Mouse (Mus musculus): Measurements from ENCODE around the gene Zfp970.
"Not testable (repeated sequence)": the region's sequence is repeated elsewhere in the genome, so short reads cannot be mapped to it uniquely, and the experiment has no call there.

Gene Zfp970

GRCm38 (mm10) chr2:177464676-177465075 lies at the start of gene Zfp970:
Gene Zfp970 (plus strand): TSS chr2:177464733.
- not testable (repeated sequence) for DNase-seq (ENCODE audit: low spot score in 2 of 2)

GRCm38 (mm10) chr2:177468222-177468621 lies 3.7 kb downstream of the Zfp970 start:
- DNase-seq (ENCODE audit: low spot score in 2 of 2) = not testable (repeated sequence)

- DNase-seq (ENCODE audit: low spot score in 2 of 2) = not testable (repeated sequence)
These were observed 7.7 kb downstream of the Zfp970 start for GRCm38 (mm10) chr2:177472261-177472660.

- DNase-seq (ENCODE audit: low spot score in 2 of 2) = not testable (repeated sequence)
These were observed 17.4 kb downstream of the Zfp970 start for GRCm38 (mm10) chr2:177481971-177482370.

- DNase-seq (ENCODE audit: low spot score in 2 of 2) = not testable (repeated sequence)
These were observed 18.9 kb downstream of the Zfp970 start for GRCm38 (mm10) chr2:177483238-177483948.

GRCm38 (mm10) chr2:177498067-177498466 lies 33.5 kb downstream of the Zfp970 start, which contains the start of gene Gm14403:
Gene Gm14403 (plus strand): TSS chr2:177498215.
- not testable (repeated sequence) for DNase-seq (ENCODE audit: low spot score in 2 of 2)

- not testable (repeated sequence) for DNase-seq (ENCODE audit: low spot score in 2 of 2)
These were observed 34.6 kb downstream of the Zfp970 start for GRCm38 (mm10) chr2:177499182-177499581.

GRCm38 (mm10) chr2:177505211-177505719 lies 40.7 kb downstream of the Zfp970 start:
- DNase-seq (ENCODE audit: low spot score in 2 of 2) = not testable (repeated sequence)

- DNase-seq (ENCODE audit: low spot score in 2 of 2) = not testable (repeated sequence)
These were observed 46.8 kb downstream of the Zfp970 start for GRCm38 (mm10) chr2:177511381-177511780.

GRCm38 (mm10) chr2:177511972-177512371 lies 47.4 kb downstream of the Zfp970 start:
- not testable (repeated sequence) for DNase-seq (ENCODE audit: low spot score in 2 of 2)

GRCm38 (mm10) chr2:177513991-177514479 lies 49.5 kb downstream of the Zfp970 start:
- DNase-seq (ENCODE audit: low spot score in 2 of 2) = not testable (repeated sequence)

GRCm38 (mm10) chr2:177517746-177518145 lies 53.2 kb downstream of the Zfp970 start:
- DNase-seq (ENCODE audit: low spot score in 2 of 2) = not testable (repeated sequence)

- DNase-seq (ENCODE audit: low spot score in 2 of 2) = not testable (repeated sequence)
These were observed 53.8 kb downstream of the Zfp970 start for GRCm38 (mm10) chr2:177518354-177518753.

GRCm38 (mm10) chr2:177518960-177519359 lies 54.4 kb downstream of the Zfp970 start:
- not testable (repeated sequence) for DNase-seq (ENCODE audit: low spot score in 2 of 2)

GRCm38 (mm10) chr2:177520035-177520434 lies 55.5 kb downstream of the Zfp970 start:
- no peak for DNase-seq (ENCODE audit: low spot score in 2 of 2)

GRCm38 (mm10) chr2:177523061-177523460 lies 58.5 kb downstream of the Zfp970 start:
- DNase-seq (ENCODE audit: low spot score in 2 of 2) = no peak

GRCm38 (mm10) chr2:177523674-177524073 lies 59.1 kb downstream of the Zfp970 start:
- DNase-seq (ENCODE audit: low spot score in 2 of 2) = not testable (repeated sequence)

- DNase-seq (ENCODE audit: low spot score in 2 of 2) = not testable (repeated sequence)
These were observed 59.6 kb downstream of the Zfp970 start for GRCm38 (mm10) chr2:177524171-177524570.

Data from cerebellum, postnatal 4 days (tissue).